ENCODE assay signal across 8 mouse cellular contexts in genomic region chr6:149101943-149102243, GRCm38 (mm10). TPM values are rescaled to one million over a fixed set of nuclear protein-coding genes. Genes with fewer than 3 reads are reported as not detected.
A peak's percentile ranks its signal among the peaks of the same experiment; 100 is the strongest.
DNase-seq lines count a peak whose midpoint lies in the region; ATAC-seq and TF ChIP-seq lines count a peak whose summit lies in the region.

No protein-coding gene starts in this region.

- H3K4me3 ChIP-seq in kidney, embryonic 14.5 days (ENCODE audit: low read length), result peak overlapping the region; percentile 93
- peak overlapping the region; percentile 68 for H3K4me3 ChIP-seq in bone marrow, adult 2 months (replicated peaks; ENCODE audit: control insufficient read depth, low read depth, low read length)
- peak overlapping the region; percentile 74 for H3K4me3 ChIP-seq in hindbrain, embryonic 12.5 days
- peak overlapping the region; percentile 86 for H3K4me3 ChIP-seq in midbrain, embryonic 11.5 days (ENCODE audit: low read depth, low read length)

- TF ChIP-seq CTCF in bone marrow, adult 2 months (IDR thresholded peaks at IDR 0.05; ENCODE audit: control insufficient read depth, insufficient read depth, low read length), result no peak

- H3K4me2 ChIP-seq in kidney, embryonic 14.5 days (replicated peaks; ENCODE audit: low read depth, low read length), result peak overlapping the region; percentile 74
- H3K4me2 ChIP-seq in hindbrain, embryonic 12.5 days (replicated peaks), result peak overlapping the region; percentile 66
- peak overlapping the region; percentile 77 for H3K4me2 ChIP-seq in midbrain, embryonic 11.5 days

- peaks cover 5% of the 10 kb centered on the region; the same call in 1 of the 2 replicates for H3K4me1 ChIP-seq in kidney, embryonic 14.5 days (ENCODE audit: control insufficient read depth, insufficient read depth, low read length)
- H3K4me1 ChIP-seq in bone marrow, adult 2 months (ENCODE audit: control insufficient read depth, insufficient read depth, low read length), result no peaks in the 10 kb centered on the region; the same call in 1 of the 2 replicates
- H3K4me1 ChIP-seq in hindbrain, embryonic 12.5 days, result peaks cover 5% of the 10 kb centered on the region; the same call in 1 of the 2 replicates
- H3K4me1 ChIP-seq in midbrain, embryonic 11.5 days (ENCODE audit: control insufficient read depth, insufficient read depth, low read length), result peaks cover 3% of the 10 kb centered on the region; the same call in 1 of the 2 replicates

- no peak for DNase-seq in kidney, adult 18-20 months
- DNase-seq in midbrain, embryonic 11.5 days (ENCODE audit: low spot score, missing footprints), result no peak
- DNase-seq in layer of hippocampus, adult 8-10 months (ENCODE audit: low spot score in 2 of 2), result no peak
- DNase-seq in cerebellum, postnatal 36 days, result no peak
- no peak for DNase-seq in embryo, embryonic 11 days

- no peak for ATAC-seq in kidney, embryonic 14.5 days (ENCODE audit: low FRiP score, low TSS enrichment)
- ATAC-seq in hindbrain, embryonic 12.5 days (ENCODE audit: low FRiP score), result no peak; the same call in 1 of the 2 replicates
- ATAC-seq in midbrain, embryonic 11.5 days (ENCODE audit: low FRiP score), result peak; percentile 34

- WGBS in kidney, embryonic 14.5 days, result 12% methylated on average over 7 of the region's 7 CpGs
- WGBS in bone marrow, adult 2 months, result 14% methylated on average over 7 of the region's 7 CpGs
- 11% methylated on average over 7 of the region's 7 CpGs for WGBS in hindbrain, embryonic 12.5 days
- 12% methylated on average over 7 of the region's 7 CpGs for WGBS in midbrain, embryonic 11.5 days

- H3K9me3 ChIP-seq in kidney, embryonic 14.5 days (ENCODE audit: control insufficient read depth, low read length), result no peaks in the 10 kb centered on the region
- no peaks in the 10 kb centered on the region for H3K9me3 ChIP-seq in hindbrain, embryonic 12.5 days (replicated peaks)
- H3K9me3 ChIP-seq in midbrain, embryonic 11.5 days (ENCODE audit: control insufficient read depth, low read length), result no peaks in the 10 kb centered on the region

- H3K27me3 ChIP-seq in kidney, embryonic 14.5 days (ENCODE audit: control insufficient read depth, insufficient read depth, low read length), result no peaks in the 10 kb centered on the region
- no peaks in the 10 kb centered on the region for H3K27me3 ChIP-seq in hindbrain, embryonic 12.5 days
- no peaks in the 10 kb centered on the region for H3K27me3 ChIP-seq in midbrain, embryonic 11.5 days (ENCODE audit: control insufficient read depth, insufficient read depth, low read length)

- H3K9ac ChIP-seq in kidney, embryonic 14.5 days (ENCODE audit: low read depth, low read length), result peak overlapping the region; percentile 97; the same call in 1 of the 2 replicates
- peak overlapping the region; percentile 92 for H3K9ac ChIP-seq in hindbrain, embryonic 12.5 days
- H3K9ac ChIP-seq in midbrain, embryonic 11.5 days (ENCODE audit: low read length), result peak overlapping the region; percentile 96

- no peak for TF ChIP-seq POLR2A in bone marrow, adult 2 months (IDR thresholded peaks at IDR 0.05; ENCODE audit: borderline replicate concordance, control insufficient read depth, low read depth, low read length)

- no peaks in the 10 kb centered on the region for H3K36me3 ChIP-seq in kidney, embryonic 14.5 days (ENCODE audit: control insufficient read depth, insufficient read depth, low read length)
- H3K36me3 ChIP-seq in hindbrain, embryonic 12.5 days, result no peaks in the 10 kb centered on the region
- H3K36me3 ChIP-seq in midbrain, embryonic 11.5 days (ENCODE audit: control insufficient read depth, insufficient read depth, low read length), result no peaks in the 10 kb centered on the region

- no peak overlapping the region for H3K27ac ChIP-seq in kidney, embryonic 14.5 days (ENCODE audit: low read depth, low read length)
- H3K27ac ChIP-seq in bone marrow, adult 2 months (ENCODE audit: control insufficient read depth, insufficient read depth, low read depth, low read length, poor library complexity), result no peak overlapping the region
- peak overlapping the region; percentile 98 for H3K27ac ChIP-seq in hindbrain, embryonic 12.5 days
- H3K27ac ChIP-seq in midbrain, embryonic 11.5 days (ENCODE audit: low read depth, low read length), result peak overlapping the region; percentile 97; the same call in 1 of the 2 replicates

RNA-seq across cellular contexts. Expression of gene Dennd5b, which starts 0.4 kb away (rescaled TPM):
- 11.8 and 18.1 TPM in 2 replicates for polyA plus RNA-seq in kidney, embryonic 14.5 days (2014; fragmentation: Nextera tagmentation; extraction: Ambion mirVana)
- 1.4 and 3.0 TPM in 2 replicates for polyA plus RNA-seq in bone marrow, adult 2 months (2011; ENCODE audit: insufficient read depth, insufficient read length, low replicate concordance, missing spikeins)
- polyA plus RNA-seq in hindbrain, embryonic 12.5 days (2016; fragmentation: Nextera tagmentation; extraction: Ambion mirVana), result 19.1 and 20.2 TPM in 2 replicates
- 17.0 and 17.7 TPM in 2 replicates for polyA plus RNA-seq in midbrain, embryonic 11.5 days (2014; fragmentation: Nextera tagmentation; extraction: Ambion mirVana)
- total RNA-seq in layer of hippocampus, adult 8-10 months (2022), result 10 to 100 TPM; 41.9 to 59.0 (median 47.0) TPM

RNA-seq across cellular contexts. Expression of gene Gm10203, which starts 28.1 kb away (rescaled TPM):
- polyA plus RNA-seq in kidney, embryonic 14.5 days (2014; fragmentation: Nextera tagmentation; extraction: Ambion mirVana), result not detected in 2 replicates
- polyA plus RNA-seq in bone marrow, adult 2 months (2011; ENCODE audit: insufficient read depth, insufficient read length, low replicate concordance, missing spikeins), result not detected in 2 replicates
- polyA plus RNA-seq in hindbrain, embryonic 12.5 days (2016; fragmentation: Nextera tagmentation; extraction: Ambion mirVana), result not detected in 2 replicates
- polyA plus RNA-seq in midbrain, embryonic 11.5 days (2014; fragmentation: Nextera tagmentation; extraction: Ambion mirVana), result not detected in 2 replicates
- total RNA-seq in layer of hippocampus, adult 8-10 months (2022), result not detected

RNA-seq across cellular contexts. Expression of gene Etfbkmt, which starts 37.8 kb away (rescaled TPM):
- 20.5 and 23.0 TPM in 2 replicates for polyA plus RNA-seq in kidney, embryonic 14.5 days (2014; fragmentation: Nextera tagmentation; extraction: Ambion mirVana)
- 3.8 and 6.2 TPM in 2 replicates for polyA plus RNA-seq in bone marrow, adult 2 months (2011; ENCODE audit: insufficient read depth, insufficient read length, low replicate concordance, missing spikeins)
- 8.5 and 8.8 TPM in 2 replicates for polyA plus RNA-seq in hindbrain, embryonic 12.5 days (2016; fragmentation: Nextera tagmentation; extraction: Ambion mirVana)
- polyA plus RNA-seq in midbrain, embryonic 11.5 days (2014; fragmentation: Nextera tagmentation; extraction: Ambion mirVana), result 8.0 and 8.6 TPM in 2 replicates
- 1 to 10 TPM; 3.3 to 6.3 (median 4.0) TPM for total RNA-seq in layer of hippocampus, adult 8-10 months (2022)

Comparison
In these comparisons a context has a peak if more than half of its experiments do, and no peak if none do; other contexts are left out.
1. H3K27ac ChIP-seq: peak in hindbrain, embryonic 12.5 days (single experiment) and midbrain, embryonic 11.5 days (single experiment); none in kidney, embryonic 14.5 days (single experiment) and bone marrow, adult 2 months (single experiment).
2. Peak in every context shown above with its lines, with median percentiles within 50 percentile points of each other: H3K4me2 ChIP-seq, H3K4me3 ChIP-seq and H3K9ac ChIP-seq.